Mouse (Mus musculus) neural tube, embryonic 10.5 days (tissue): ENCODE data around the gene Traf5.
A peak's percentile ranks its signal among the peaks of the same experiment; 100 is the strongest.

Experiments used
- DNase-seq: peaks from one replicate; pipeline ENCODE4 v3.0.0-alpha.2; 2017; ENCODE audit warnings: low spot score; ENCODE audit errors: extremely low spot score

The Traf5 gene

GRCm38 (mm10) chr1:192091806-192092772, at the start of gene Traf5:
TSS of gene Traf5 (minus strand) at chr1:192092559.
- peak; percentile 94 for DNase-seq

GRCm38 (mm10) chr1:192140313-192140712, 48.0 kb upstream of the Traf5 start:
- DNase-seq: no peak

GRCm38 (mm10) chr1:192137926-192138910, 45.9 kb upstream of the Traf5 start, which contains the start of gene Rcor3:
TSS of gene Rcor3 (minus strand) at chr1:192138062.
- DNase-seq: peak; percentile 86

- DNase-seq: peak; percentile 82
Observed at GRCm38 (mm10) chr1:192137291-192137925, 45.0 kb upstream of the Traf5 start.

GRCm38 (mm10) chr1:192136561-192137290, 44.4 kb upstream of the Traf5 start:
- DNase-seq: peak; percentile 85

- DNase-seq: no peak
Observed at GRCm38 (mm10) chr1:192130202-192130601, 37.8 kb upstream of the Traf5 start.

GRCm38 (mm10) chr1:192128343-192128742, 36.0 kb upstream of the Traf5 start:
- DNase-seq: no peak

GRCm38 (mm10) chr1:192125761-192126160, 33.4 kb upstream of the Traf5 start:
- DNase-seq: no peak

GRCm38 (mm10) chr1:192116262-192116661, 23.9 kb upstream of the Traf5 start:
- no peak for DNase-seq

GRCm38 (mm10) chr1:192115378-192115777, 23.0 kb upstream of the Traf5 start:
- no peak for DNase-seq

- no peak for DNase-seq
Observed at GRCm38 (mm10) chr1:192109169-192109568, 16.8 kb upstream of the Traf5 start.

- DNase-seq: no peak
Observed at GRCm38 (mm10) chr1:192107352-192107751, 15.0 kb upstream of the Traf5 start.

GRCm38 (mm10) chr1:192105902-192106389, 13.6 kb upstream of the Traf5 start:
- DNase-seq: no peak

GRCm38 (mm10) chr1:192104021-192104420, 11.7 kb upstream of the Traf5 start:
- DNase-seq: no peak

GRCm38 (mm10) chr1:192103176-192103575, 10.8 kb upstream of the Traf5 start:
- DNase-seq: no peak

GRCm38 (mm10) chr1:192101359-192101758, 9.0 kb upstream of the Traf5 start:
- no peak for DNase-seq

- DNase-seq: no peak
Observed at GRCm38 (mm10) chr1:192100742-192101141, 8.4 kb upstream of the Traf5 start.

GRCm38 (mm10) chr1:192095626-192096025, 3.3 kb upstream of the Traf5 start:
- no peak for DNase-seq

- peak; percentile 47 for DNase-seq
Observed at GRCm38 (mm10) chr1:192094451-192095170, 2.3 kb upstream of the Traf5 start.
